Mouse (Mus musculus) pancreas, adult 10 weeks (tissue): ENCODE data around the gene Elfn1. TPM values are rescaled to one million over a fixed set of nuclear protein-coding genes. Genes with fewer than 3 reads are reported as not detected.

Experiments used
- polyA plus RNA-seq: library from polyadenylated mRNA; stranded (reverse); fragments of 350-450 nt; fragmentation: Illumina TruSeq; extraction: RNeasy Lipid Tissue Mini Kit (QIAGEN cat#74804); gene quantifications from one replicate; pipeline ENCODE4 v1.2.3, GENCODE M21; 2015; ENCODE audit warnings: low read depth, low replicate concordance; ENCODE audit not compliant: insufficient read depth

Elfn1 gene
- not detected for polyA plus RNA-seq

DNA sequence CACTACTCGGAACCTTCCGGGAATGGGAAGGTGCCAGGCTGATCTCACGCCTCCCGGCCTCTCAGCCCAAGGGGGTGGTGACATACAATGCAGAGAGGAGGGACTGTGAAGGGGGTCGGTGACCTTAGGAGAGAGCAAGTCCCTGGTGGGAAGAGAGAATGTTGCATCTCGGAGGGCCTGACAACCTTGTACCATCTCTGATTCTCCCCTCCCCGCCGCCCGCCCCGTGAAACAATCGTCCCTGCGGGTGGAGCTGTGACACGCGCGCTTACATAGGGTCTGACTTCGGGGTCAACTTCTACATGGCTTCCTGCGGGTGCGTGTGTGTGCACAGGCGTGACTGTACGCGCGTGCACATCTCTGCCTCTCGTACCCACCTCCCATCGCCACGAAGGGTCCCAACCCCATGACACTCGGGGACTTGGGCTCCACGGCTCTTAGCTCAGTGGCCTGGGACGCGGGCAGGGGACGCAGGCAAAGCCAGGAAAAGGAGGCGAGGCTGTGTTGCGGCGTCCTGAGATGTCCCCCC is at the start of gene Elfn1:
Gene Elfn1 (plus strand): TSS at position 230 of the 529 bp plus-strand sequence.

Other genes with a start within 250 kb of the Elfn1 start
- 0.96 TPM for gene Micall2, start 171.6 kb upstream of the Elfn1 start, polyA plus RNA-seq
- 12.3 TPM for gene Ints1, start 132.3 kb upstream of the Elfn1 start, polyA plus RNA-seq
- gene Mafk, start 116.4 kb upstream of the Elfn1 start, polyA plus RNA-seq, result 7.3 TPM
- gene Tmem184a, start 88.0 kb upstream of the Elfn1 start, polyA plus RNA-seq, result 14.9 TPM
- not detected for gene Gm26938, start 81.5 kb upstream of the Elfn1 start, polyA plus RNA-seq
- 5.9 TPM for gene Psmg3, start 81.1 kb upstream of the Elfn1 start, polyA plus RNA-seq